ENCODE assay signal across 22 mouse cellular contexts in genomic region chr9:54639192-54639591, GRCm38 (mm10). TPM values are rescaled to one million over a fixed set of nuclear protein-coding genes. Genes with fewer than 3 reads are reported as not detected.
DNase-seq lines count a peak whose midpoint lies in the region; ATAC-seq and TF ChIP-seq lines count a peak whose summit lies in the region.
"Had no signal": no experiment of that assay in that cellular context is flagged by ENCODE, and none has a peak within 500 bp of the region (broad histone marks: within the 10 kb centered on the region; RNA-seq: fewer than 3 reads in every experiment).

No protein-coding gene starts in this region.

- TF ChIP-seq POLR2A in myocyte (IDR thresholded peaks at IDR 0.05; ENCODE audit: insufficient read length, low read depth), result no peak

- no peak overlapping the region for H3K9ac ChIP-seq in liver, postnatal 0 days (replicated peaks)
- H3K9ac ChIP-seq: forebrain, embryonic 15.5 days; hindbrain, embryonic 13.5 days; intestine, embryonic 15.5 days had no signal

- no peaks in the 10 kb centered on the region for H3K27me3 ChIP-seq in myocyte (ENCODE audit: control insufficient read depth, insufficient read depth, insufficient read length)
- H3K27me3 ChIP-seq in liver, postnatal 0 days (ENCODE audit: insufficient read depth, low read length), result no peaks in the 10 kb centered on the region
- H3K27me3 ChIP-seq: forebrain, embryonic 15.5 days; hindbrain, embryonic 13.5 days; intestine, embryonic 15.5 days; Patski had no signal

- TF ChIP-seq CTCF in liver, postnatal 0 days (IDR thresholded peaks at IDR 0.05; ENCODE audit: low read depth), result no peak

- peaks cover 35% of the 10 kb centered on the region for H3K79me2 ChIP-seq in myocyte (ENCODE audit: control insufficient read depth, insufficient read depth)

- H3K9me3 ChIP-seq in liver, postnatal 0 days (ENCODE audit: low read length), result no peaks in the 10 kb centered on the region
- H3K9me3 ChIP-seq: forebrain, embryonic 15.5 days; G1E; hindbrain, embryonic 13.5 days; intestine, embryonic 15.5 days had no signal

- no peak for TF ChIP-seq EP300 in liver, postnatal 0 days (IDR thresholded peaks at IDR 0.05; ENCODE audit: low read depth)

- no peak overlapping the region for H3K27ac ChIP-seq in liver, postnatal 0 days (ENCODE audit: low read depth)
- H3K27ac ChIP-seq: forebrain, embryonic 15.5 days; hindbrain, embryonic 13.5 days; intestine, embryonic 15.5 days had no signal

- H3K4me3 ChIP-seq in myocyte, result no peak overlapping the region
- H3K4me3 ChIP-seq in liver, postnatal 0 days (ENCODE audit: low read depth, low read length), result no peak overlapping the region
- H3K4me3 ChIP-seq: forebrain, embryonic 15.5 days; hindbrain, embryonic 13.5 days; intestine, embryonic 15.5 days had no signal

- no peak overlapping the region for H3ac ChIP-seq in myocyte (ENCODE audit: control insufficient read depth, insufficient read length)

- no peaks in the 10 kb centered on the region for H3K36me3 ChIP-seq in myocyte (ENCODE audit: control insufficient read depth, insufficient read depth)
- H3K36me3 ChIP-seq in liver, postnatal 0 days (replicated peaks; ENCODE audit: insufficient read depth, low read length), result no peaks in the 10 kb centered on the region
- H3K36me3 ChIP-seq: forebrain, embryonic 15.5 days; G1E; hindbrain, embryonic 13.5 days; intestine, embryonic 15.5 days had no signal

- DNase-seq in adrenal gland, adult 2 months, result peak; percentile 42
- DNase-seq in adrenal gland, adult 18-20 months (ENCODE audit: low spot score in 2 of 2), result no peak
- DNase-seq in ovary, adult 18-20 months (ENCODE audit: low spot score), result peak; percentile 61
- no peak for DNase-seq in ovary, postnatal 36 days (ENCODE audit: low spot score)
- DNase-seq in NIH3T3 (ENCODE audit: low read depth), result peak; percentile 29
- DNase-seq in liver, postnatal 0 days, result no peak
- no peak for DNase-seq in urinary bladder, adult 18-20 months (ENCODE audit: low spot score in 2 of 2)
- DNase-seq: cerebellum, adult 18-20 months; cerebellum, adult 9-11 months; gastrocnemius, postnatal 36 days; heart, adult 11 months; heart, postnatal 10 days; heart, postnatal 4 days; kidney, adult 18-20 months had no signal

- H3K4me1 ChIP-seq in liver, postnatal 0 days (ENCODE audit: insufficient read depth), result no peaks in the 10 kb centered on the region
- H3K4me1 ChIP-seq: forebrain, embryonic 15.5 days; intestine, embryonic 15.5 days had no signal

- no peak for ATAC-seq in liver, postnatal 0 days
- ATAC-seq: activated CD4-positive, CD25-positive, alpha-beta regulatory T cell, adult 4 months; CD4-positive, CD25-positive, alpha-beta regulatory T cell, adult 4 months; forebrain, embryonic 15.5 days; intestine, embryonic 15.5 days; Patski had no signal

- H3K4me2 ChIP-seq in myocyte (ENCODE audit: low read depth), result peak overlapping the region; percentile 70
- H3K4me2 ChIP-seq in liver, postnatal 0 days (ENCODE audit: low read depth, low read length), result no peak overlapping the region
- H3K4me2 ChIP-seq: forebrain, embryonic 15.5 days; hindbrain, embryonic 13.5 days; intestine, embryonic 15.5 days had no signal

- 49% methylated on average over 2 of the region's 2 CpGs for WGBS in liver, postnatal 0 days (ENCODE audit: insufficient replicate concordance)

TF ChIP-seq in myocyte, 11 proteins besides CTCF, POLR2A, EP300 and RAD21:
- TF ChIP-seq CEBPB (IDR thresholded peaks at IDR 0.05; ENCODE audit: insufficient read depth, poor library complexity, severe bottlenecking), result no peak
- TF ChIP-seq TCF12 (IDR thresholded peaks at IDR 0.05; ENCODE audit: insufficient read depth, poor library complexity, severe bottlenecking), result no peak
- no peak for TF ChIP-seq MYOD1 (IDR thresholded peaks at IDR 0.05; ENCODE audit: control insufficient read depth in 1 of 3, insufficient read length in 2 of 3, low read depth in 2 of 3)

RNA-seq across cellular contexts. Expression of gene Acsbg1, which starts 22.5 kb away (rescaled TPM):
- 100 to 1,000 TPM; 144 to 285 TPM for total RNA-seq in adrenal gland, adult 2 months (2021)
- 126 and 247 TPM in 2 replicates for polyA plus RNA-seq in adrenal gland, adult 2 months (2012; rRNA removed)
- total RNA-seq in adrenal gland, adult 18-20 months (2021), result 100 to 1,000 TPM; 221 to 307 TPM
- 48.0 TPM for polyA plus RNA-seq in myocyte (2012; fragmentation: generic; extraction: Trizol)
- polyA plus RNA-seq in liver, postnatal 0 days (2015; fragmentation: Nextera tagmentation; extraction: Ambion mirVana), result 0.12 and 0.13 TPM in 2 replicates

RNA-seq across cellular contexts. Expression of gene Idh3a, which starts 53.1 kb away (rescaled TPM):
- total RNA-seq in adrenal gland, adult 2 months (2021), result 100 to 1,000 TPM; 245 to 445 TPM
- 44.3 and 48.7 TPM in 2 replicates for polyA plus RNA-seq in adrenal gland, adult 2 months (2012; rRNA removed)
- 100 to 1,000 TPM; 269 to 484 TPM for total RNA-seq in adrenal gland, adult 18-20 months (2021)
- 88.5 TPM for polyA plus RNA-seq in myocyte (2012; fragmentation: generic; extraction: Trizol)
- 74.6 and 79.2 TPM in 2 replicates for polyA plus RNA-seq in liver, postnatal 0 days (2015; fragmentation: Nextera tagmentation; extraction: Ambion mirVana)

RNA-seq across cellular contexts. Expression of gene Dnaja4, which starts 59.5 kb away (rescaled TPM):
- 10 to 100 TPM; 22.1 to 27.4 TPM for total RNA-seq in adrenal gland, adult 2 months (2021)
- polyA plus RNA-seq in adrenal gland, adult 2 months (2012; rRNA removed), result 7.2 and 8.6 TPM in 2 replicates
- 10 to 100 TPM; 34.7 to 51.7 TPM for total RNA-seq in adrenal gland, adult 18-20 months (2021)
- polyA plus RNA-seq in myocyte (2012; fragmentation: generic; extraction: Trizol), result 11.7 TPM
- polyA plus RNA-seq in liver, postnatal 0 days (2015; fragmentation: Nextera tagmentation; extraction: Ambion mirVana), result 6.0 and 6.8 TPM in 2 replicates
- polyA plus RNA-seq: G1E had no signal

Comparison
In these comparisons a context has a peak if more than half of its experiments do, and no peak if none do; other contexts are left out.
1. DNase-seq: peak in adrenal gland, adult 2 months (single experiment), ovary, adult 18-20 months (single experiment) and NIH3T3 (single experiment); none in adrenal gland, adult 18-20 months (0 of 2), ovary, postnatal 36 days (single experiment), liver, postnatal 0 days (single experiment) and urinary bladder, adult 18-20 months (0 of 2).
2. RNA of gene Acsbg1, which starts 22.5 kb away (polyA plus RNA-seq): 126 to 247 TPM in adrenal gland, adult 2 months and 48.0 TPM in myocyte (single experiment); 0.12 to 0.13 TPM in liver, postnatal 0 days; every median in the first group is over 10 times any median in the second.